Mouse (Mus musculus): ENCODE measurements around the gene Rad51b.
A peak's percentile ranks its signal among the peaks of the same experiment; 100 is the strongest.

Rad51b gene

GRCm38 (mm10) chr12:79648812-79649700, 352.0 kb downstream of the Rad51b start:
- no peak for DNase-seq (ENCODE audit: low spot score in 2 of 2)

- DNase-seq (ENCODE audit: low spot score in 2 of 2), result no peak
Measured at GRCm38 (mm10) chr12:79649796-79650195, 352.7 kb downstream of the Rad51b start.

- DNase-seq (ENCODE audit: low spot score in 2 of 2), result no peak
Measured at GRCm38 (mm10) chr12:79655138-79655537, 358.1 kb downstream of the Rad51b start.

GRCm38 (mm10) chr12:79658861-79659260, 361.8 kb downstream of the Rad51b start:
- no peak for DNase-seq (ENCODE audit: low spot score in 2 of 2)

GRCm38 (mm10) chr12:79661270-79661669, 364.2 kb downstream of the Rad51b start:
- DNase-seq (ENCODE audit: low spot score in 2 of 2), result no peak

- no peak for DNase-seq (ENCODE audit: low spot score in 2 of 2)
Measured at GRCm38 (mm10) chr12:79663131-79663892, 366.2 kb downstream of the Rad51b start.

GRCm38 (mm10) chr12:79663893-79664574, 367.0 kb downstream of the Rad51b start:
- DNase-seq (ENCODE audit: low spot score in 2 of 2), result no peak

GRCm38 (mm10) chr12:79674846-79675439, 377.9 kb downstream of the Rad51b start:
- DNase-seq (ENCODE audit: low spot score in 2 of 2), result no peak

- DNase-seq (ENCODE audit: low spot score in 2 of 2), result peak in 1 of 2 experiments; percentile 14
Measured at GRCm38 (mm10) chr12:79675440-79676176, 378.5 kb downstream of the Rad51b start.

GRCm38 (mm10) chr12:79676251-79676650, 379.2 kb downstream of the Rad51b start:
- no peak for DNase-seq (ENCODE audit: low spot score in 2 of 2)

- no peak for DNase-seq (ENCODE audit: low spot score in 2 of 2)
Measured at GRCm38 (mm10) chr12:79676896-79677295, 379.8 kb downstream of the Rad51b start.

- DNase-seq (ENCODE audit: low spot score in 2 of 2), result no peak
Measured at GRCm38 (mm10) chr12:79679251-79679901, 382.3 kb downstream of the Rad51b start.

GRCm38 (mm10) chr12:79679941-79680697, 383.0 kb downstream of the Rad51b start:
- DNase-seq (ENCODE audit: low spot score in 2 of 2), result no peak

- no peak for DNase-seq (ENCODE audit: low spot score in 2 of 2)
Measured at GRCm38 (mm10) chr12:79680698-79681072, 383.6 kb downstream of the Rad51b start.

- DNase-seq (ENCODE audit: low spot score in 2 of 2), result no peak
Measured at GRCm38 (mm10) chr12:79681571-79681970, 384.5 kb downstream of the Rad51b start.

- no peak for DNase-seq (ENCODE audit: low spot score in 2 of 2)
Measured at GRCm38 (mm10) chr12:79683350-79683749, 386.3 kb downstream of the Rad51b start.

- DNase-seq (ENCODE audit: low spot score in 2 of 2), result no peak
Measured at GRCm38 (mm10) chr12:79683759-79684158, 386.7 kb downstream of the Rad51b start.

- no peak for DNase-seq (ENCODE audit: low spot score in 2 of 2)
Measured at GRCm38 (mm10) chr12:79684338-79684737, 387.3 kb downstream of the Rad51b start.

- no peak for DNase-seq (ENCODE audit: low spot score in 2 of 2)
Measured at GRCm38 (mm10) chr12:79686594-79687325, 389.7 kb downstream of the Rad51b start.

Data from spleen, postnatal 36 days (tissue).